Mouse (Mus musculus) liver, embryonic 14.5 days (tissue): ENCODE results near the gene D6Ertd527e. TPM values are rescaled to one million over a fixed set of nuclear protein-coding genes. Genes with fewer than 3 reads are reported as not detected.

Experiments
- ATAC-seq: fragments of 200-750 bp; cut with Nextera tagmentation; 2 replicates; pipeline ENCODE4 v1.8.0; 2017; ENCODE audit warnings: moderate number of reproducible peaks, mild to moderate bottlenecking, moderate library complexity; ENCODE audit not compliant: insufficient read depth
- DNase-seq, 3 experiments: peaks; one replicate each; pipeline ENCODE4 v3.0.0-alpha.2; 2012 to 2013; ENCODE audit warnings: low read depth in 3 of 3, low spot score in 3 of 3
- H3K27ac ChIP-seq: fragments of 300-500 bp; sonication (generic); 2 replicates; pipeline ENCODE4 v1.5.1; 2014; ENCODE audit warnings: moderate library complexity, mild to moderate bottlenecking, control low read depth, inconsistent platforms
- H3K27me3 ChIP-seq: fragments of 300-500 bp; sonication (generic); 2 replicates; pipeline ENCODE4 v1.6.1; 2014; ENCODE audit warnings: mild to moderate bottlenecking, low read length, moderate library complexity; ENCODE audit not compliant: control insufficient read depth, insufficient read depth
- H3K36me3 ChIP-seq: fragments of 300-500 bp; sonication (generic); replicated peaks from 2 replicates; pipeline ENCODE4 v1.6.1; 2014; ENCODE audit warnings: low read depth; ENCODE audit not compliant: control insufficient read depth, insufficient read depth
- H3K4me1 ChIP-seq, 2 experiments: fragments of 200-500 bp in 1 of 2; fragments of 300-500 bp in 1 of 2; sonication (generic) in 1 of 2; replicated peaks; 2 replicates each; pipeline ENCODE4 v1.6.1; 2012 to 2014; ENCODE audit warnings: antibody characterized with exemption in 1 of 2, inconsistent platforms in 1 of 2, low read length in 1 of 2; ENCODE audit not compliant: control insufficient read depth in 2 of 2, insufficient read depth in 2 of 2
- H3K4me2 ChIP-seq: fragments of 300-500 bp; sonication (generic); 2 replicates; pipeline ENCODE4 v1.6.1; 2014; ENCODE audit warnings: low read depth, mild to moderate bottlenecking, control low read depth, moderate library complexity
- H3K4me3 ChIP-seq, 2 experiments: fragments of 200-500 bp in 1 of 2; fragments of 300-500 bp in 1 of 2; sonication (generic) in 1 of 2; 2 replicates each; pipeline ENCODE4 v1.5.1; 2012 to 2014; ENCODE audit warnings: low read depth in 2 of 2, low read length in 2 of 2, mild to moderate bottlenecking in 2 of 2, control low read depth in 1 of 2, inconsistent platforms in 1 of 2, moderate library complexity in 1 of 2; ENCODE audit not compliant: insufficient read depth in 1 of 2
- H3K9ac ChIP-seq: fragments of 300-500 bp; sonication (generic); replicated peaks from 2 replicates; pipeline ENCODE4 v1.6.1; 2014; ENCODE audit warnings: mild to moderate bottlenecking, control low read depth, moderate library complexity
- H3K9me3 ChIP-seq: fragments of 300-500 bp; sonication (generic); 2 replicates; pipeline ENCODE4 v1.6.1; 2016; ENCODE audit warnings: low read length, mixed read lengths; ENCODE audit not compliant: control insufficient read depth
- CTCF ChIP-seq: IDR thresholded peaks from 2 replicates; pipeline ENCODE4 v1.5.1; 2016; ENCODE audit warnings: antibody characterized with exemption, low read depth, control low read depth
- EP300 ChIP-seq: IDR thresholded peaks from 2 replicates; pipeline ENCODE4 v1.6.1; 2016; ENCODE audit warnings: antibody characterized with exemption, low read depth
- WGBS: fragments of 180-500 bp; shearing (Covaris S2); extraction: QIAGEN DNeasy Blood & Tissue Kit; methylation state at CpG from one replicate; pipeline ENCODE4 v1.1.7; 2014; ENCODE audit not compliant: insufficient replicate concordance; 5-methylcytosine and 5-hydroxymethylcytosine counted together
- polyA plus RNA-seq, 2 experiments: library from polyadenylated mRNA; depleted of rRNA in 1 of 2; stranded (reverse) in 1 of 2; unstranded in 1 of 2; fragments of >200 nt; fragmentation: Nextera tagmentation in 1 of 2; extraction: Ambion mirVana in 1 of 2; gene quantifications; 2 replicates each; pipeline versions ENCODE4 v1.2.1 to v1.2.3; 2012 to 2014

D6Ertd527e gene
- polyA plus RNA-seq, 2 experiments, result 0.01 TPM; not detected in 1

GRCm38 (mm10) chr6:87103314-87103713, 1.2 kb upstream of the D6Ertd527e start:
- H3K4me2 ChIP-seq, result no peak overlapping the region
- H3K36me3 ChIP-seq, result no peaks in the 10 kb centered on the region
- no peak for DNase-seq
- H3K9ac ChIP-seq, result no peak overlapping the region
- no peak overlapping the region for H3K27ac ChIP-seq
- no peak for TF ChIP-seq EP300
- no peak for TF ChIP-seq CTCF
- H3K27me3 ChIP-seq, result no peaks in the 10 kb centered on the region
- no peak overlapping the region for H3K4me3 ChIP-seq
- H3K9me3 ChIP-seq, result no peaks in the 10 kb centered on the region
- no peak for ATAC-seq
- 76% methylated on average over 1 of the region's 1 CpGs for whole genome bisulfite sequencing
- H3K4me1 ChIP-seq, result no peaks in the 10 kb centered on the region

- ATAC-seq (no peak), DNase-seq (no peak)
- Histone ChIP-seq H3K27ac (no peak overlapping the region), H3K9ac (no peak overlapping the region), H3K4me1 (no peaks in the 10 kb centered on the region), H3K4me2 (no peak overlapping the region), H3K4me3 (no peak overlapping the region), H3K9me3 (no peaks in the 10 kb centered on the region), H3K36me3 (no peaks in the 10 kb centered on the region), H3K27me3 (no peaks in the 10 kb centered on the region)
- WGBS, result 64% methylated on average over 1 of the region's 1 CpGs
- TF ChIP-seq CTCF (no peak), EP300 (no peak)
These were observed 6.9 kb downstream of the D6Ertd527e start for GRCm38 (mm10) chr6:87111493-87111892.

- Histone ChIP-seq H3K9ac (no peak overlapping the region), H3K36me3 (no peaks in the 10 kb centered on the region), H3K27ac (no peak overlapping the region), H3K9me3 (no peaks in the 10 kb centered on the region), H3K4me1 (no peaks in the 10 kb centered on the region), H3K4me3 (no peak overlapping the region), H3K4me2 (no peak overlapping the region), H3K27me3 (no peaks in the 10 kb centered on the region)
- WGBS, result 74% methylated on average over 6 of the region's 6 CpGs
- DNase-seq, result no peak
- no peak for TF ChIP-seq EP300
- no peak for TF ChIP-seq CTCF
- ATAC-seq, result no peak
These were observed 7.6 kb downstream of the D6Ertd527e start for GRCm38 (mm10) chr6:87112125-87112524.

- Histone ChIP-seq H3K9ac (no peak overlapping the region), H3K4me1 (no peaks in the 10 kb centered on the region), H3K27ac (no peak overlapping the region), H3K4me2 (no peak overlapping the region), H3K9me3 (no peaks in the 10 kb centered on the region), H3K36me3 (no peaks in the 10 kb centered on the region), H3K4me3 (no peak overlapping the region), H3K27me3 (no peaks in the 10 kb centered on the region)
- no peak for ATAC-seq
- TF ChIP-seq EP300 (no peak), CTCF (no peak)
- 60% methylated on average over 2 of the region's 2 CpGs for WGBS
- no peak for DNase-seq
These were observed 11.4 kb downstream of the D6Ertd527e start for GRCm38 (mm10) chr6:87115981-87116380.

GRCm38 (mm10) chr6:87116596-87116995, 12.1 kb downstream of the D6Ertd527e start:
- Histone ChIP-seq H3K4me3 (no peak overlapping the region), H3K36me3 (no peaks in the 10 kb centered on the region), H3K9ac (no peak overlapping the region), H3K4me2 (no peak overlapping the region), H3K27ac (no peak overlapping the region), H3K4me1 (no peaks in the 10 kb centered on the region), H3K9me3 (no peaks in the 10 kb centered on the region), H3K27me3 (no peaks in the 10 kb centered on the region)
- TF ChIP-seq EP300, result no peak
- TF ChIP-seq CTCF, result no peak
- no peak for DNase-seq
- 70% methylated on average over 7 of the region's 7 CpGs for WGBS
- ATAC-seq, result no peak
